Mouse (Mus musculus): ENCODE measurements around the gene Gm43064. TPM values are rescaled to one million over a fixed set of nuclear protein-coding genes. Genes with fewer than 3 reads are reported as not detected.

Gm43064 gene
- 0.10 TPM in 1 of 2 replicates, not detected in the other for polyA plus RNA-seq (2016; fragmentation: Nextera tagmentation; extraction: Ambion mirVana)

DNA sequence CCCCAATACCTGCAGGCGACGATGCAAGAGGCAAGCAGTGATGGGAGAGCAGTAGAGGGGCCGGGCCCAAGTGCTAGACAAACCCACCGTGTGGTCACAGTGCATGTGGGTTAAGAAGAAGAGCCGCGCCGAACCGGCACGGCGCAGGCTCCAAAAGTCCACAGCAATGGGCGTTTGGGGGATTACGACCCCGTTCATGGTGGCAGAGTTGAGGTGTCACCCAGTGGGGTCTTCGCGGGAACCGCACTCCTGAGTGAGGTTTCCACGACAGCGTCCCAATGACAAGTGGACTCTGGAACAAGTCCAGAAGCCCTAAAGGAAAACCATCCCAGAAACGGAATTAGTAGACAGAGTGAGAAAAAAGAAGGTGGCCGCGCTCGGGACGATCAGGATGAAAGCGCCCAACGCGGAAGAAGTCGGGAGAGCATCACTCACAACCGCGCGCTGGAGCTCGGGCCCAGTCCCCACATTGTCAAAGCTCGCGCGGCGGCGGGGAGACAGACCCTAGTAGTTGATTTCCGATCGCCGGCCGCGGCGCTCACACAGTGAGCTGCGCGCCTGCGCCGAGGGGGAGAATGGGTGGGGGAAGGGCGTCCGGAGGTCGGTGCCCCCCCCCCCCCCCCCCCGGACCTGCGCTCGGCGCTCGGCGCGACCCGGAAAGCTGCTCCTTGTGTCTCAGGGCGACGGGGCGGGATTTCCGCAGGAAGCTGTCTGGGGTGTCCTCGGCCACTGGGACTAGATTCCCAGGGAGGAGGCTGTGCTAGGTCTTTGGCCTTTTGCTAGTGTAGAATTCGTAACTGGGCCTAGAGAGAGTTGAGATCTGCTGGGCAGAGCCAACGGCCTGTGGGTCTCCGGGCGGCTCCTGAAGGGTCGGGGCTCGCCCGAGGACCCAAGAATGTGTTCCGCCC, at the start of gene Gm43064, which contains the start of the genes Dclre1b and Ap4b1:
Gm43064 (plus strand) TSS at position 683 of the 908 bp plus-strand sequence.
Dclre1b (minus strand) TSS at position 554 of the 908 bp plus-strand sequence.
Ap4b1 (plus strand) TSS at position 630 of the 908 bp plus-strand sequence.
- H3K4me2 ChIP-seq, result peak within 1 kb of the TSS; percentile 75
- H3K27ac ChIP-seq, result peak within 1 kb of the TSS; percentile 87
- peak within 1 kb of the TSS; percentile 65 for H3K9ac ChIP-seq
- ATAC-seq (ENCODE audit: low FRiP score), result peak; percentile 99
- WGBS, result under 1% methylated on average over 51 of the region's 70 CpGs
- peak within 1 kb of the TSS; percentile 80 for H3K4me3 ChIP-seq (replicated peaks)
- H3K4me1 ChIP-seq, result peaks cover 17% of the 10 kb centered on the region
- no peaks in the 10 kb centered on the region for H3K27me3 ChIP-seq
- H3K36me3 ChIP-seq (replicated peaks), result peaks cover 22% of the 10 kb centered on the region
- no peaks in the 10 kb centered on the region for H3K9me3 ChIP-seq

DNA sequence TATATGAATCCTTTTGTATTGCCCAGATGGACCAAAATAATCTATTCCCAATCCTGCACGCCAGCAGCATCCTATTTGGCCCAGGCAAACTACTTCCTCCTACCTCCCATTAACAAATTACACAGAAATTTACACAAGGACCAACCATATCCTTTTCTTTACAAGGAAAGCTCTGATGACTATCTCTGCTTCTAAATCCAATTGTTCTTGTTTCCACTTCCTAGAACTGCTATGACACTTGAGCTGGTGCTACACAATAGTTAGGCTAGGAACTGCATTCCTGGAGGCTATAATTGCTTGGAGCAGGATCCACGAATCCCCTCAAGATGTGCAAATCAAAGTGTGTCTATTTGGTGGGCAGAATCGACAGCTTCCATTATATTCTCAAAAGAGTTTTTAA, 42.6 kb upstream of the Gm43064 start:
- Histone ChIP-seq H3K27ac (no peak overlapping the region), H3K4me1 (no peaks in the 10 kb centered on the region), H3K27me3 (no peaks in the 10 kb centered on the region), H3K36me3 (replicated peaks) (peaks cover 29% of the 10 kb centered on the region), H3K9me3 (no peaks in the 10 kb centered on the region), H3K9ac (no peak overlapping the region), H3K4me2 (no peak overlapping the region), H3K4me3 (replicated peaks) (no peak overlapping the region)
- 68% methylated on average over 3 of the region's 3 CpGs for WGBS
- no peak for ATAC-seq (ENCODE audit: low FRiP score)

DNA sequence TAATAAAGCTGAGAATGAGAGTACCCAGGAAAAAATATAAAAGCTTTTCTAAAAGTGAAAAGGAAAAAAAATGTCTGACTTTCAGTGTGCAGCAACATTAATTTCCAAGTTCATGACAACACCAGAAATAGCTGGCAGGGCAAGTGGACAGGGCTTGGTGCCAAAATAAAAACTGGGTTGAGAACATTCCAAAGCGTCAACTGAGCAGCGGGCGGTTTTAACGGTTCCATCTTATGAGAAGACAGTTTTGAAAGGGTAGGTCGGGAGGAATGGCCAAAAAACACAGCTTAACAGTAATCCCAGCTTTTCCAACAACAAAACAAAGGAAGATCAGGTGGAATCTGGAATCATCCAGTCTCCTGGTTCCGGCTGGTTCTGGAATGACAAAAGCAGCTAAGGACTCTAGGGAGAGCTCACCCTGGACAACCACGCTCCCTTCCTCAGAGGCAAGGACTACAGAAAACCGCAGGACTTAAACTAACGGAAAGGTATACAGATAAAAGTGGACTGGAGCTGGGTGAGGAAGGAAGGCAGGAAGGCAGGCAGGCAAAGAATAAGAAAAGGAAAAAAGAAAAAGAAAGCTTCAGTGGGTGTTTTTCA, 37.7 kb upstream of the Gm43064 start:
- WGBS, result 87% methylated on average over 9 of the region's 9 CpGs
- Histone ChIP-seq H3K4me1 (no peaks in the 10 kb centered on the region), H3K9me3 (no peaks in the 10 kb centered on the region), H3K27ac (no peak overlapping the region), H3K36me3 (replicated peaks) (peaks cover 25% of the 10 kb centered on the region), H3K4me2 (no peak overlapping the region), H3K27me3 (no peaks in the 10 kb centered on the region), H3K4me3 (replicated peaks) (no peak overlapping the region), H3K9ac (no peak overlapping the region)
- no peak for ATAC-seq (ENCODE audit: low FRiP score)

DNA sequence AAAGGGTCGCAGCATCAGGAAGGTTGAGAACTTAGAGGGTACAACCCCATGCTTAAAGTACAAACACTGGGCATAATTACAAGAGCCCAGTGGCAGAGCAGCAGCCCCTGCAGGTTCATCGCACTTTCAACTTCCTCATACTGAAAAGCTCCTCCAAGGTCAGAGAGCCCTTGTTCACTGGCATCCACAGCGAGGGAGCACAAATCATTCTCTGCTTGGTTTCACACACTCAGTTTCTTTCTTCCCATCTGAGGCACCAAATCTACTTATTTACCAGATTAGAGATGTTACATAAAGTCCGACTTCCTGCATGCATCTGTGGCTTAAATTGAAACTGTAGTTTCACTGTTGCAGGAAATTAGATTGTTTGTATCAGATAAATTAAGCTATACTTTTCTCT, 36.5 kb upstream of the Gm43064 start:
- peaks cover 36% of the 10 kb centered on the region for H3K36me3 ChIP-seq (replicated peaks)
- no peaks in the 10 kb centered on the region for H3K9me3 ChIP-seq
- H3K4me3 ChIP-seq (replicated peaks), result no peak overlapping the region
- no peak overlapping the region for H3K27ac ChIP-seq
- no peaks in the 10 kb centered on the region for H3K4me1 ChIP-seq
- ATAC-seq (ENCODE audit: low FRiP score), result no peak
- no peaks in the 10 kb centered on the region for H3K27me3 ChIP-seq
- H3K4me2 ChIP-seq, result no peak overlapping the region
- H3K9ac ChIP-seq, result no peak overlapping the region
- 83% methylated on average over 4 of the region's 4 CpGs for WGBS

DNA sequence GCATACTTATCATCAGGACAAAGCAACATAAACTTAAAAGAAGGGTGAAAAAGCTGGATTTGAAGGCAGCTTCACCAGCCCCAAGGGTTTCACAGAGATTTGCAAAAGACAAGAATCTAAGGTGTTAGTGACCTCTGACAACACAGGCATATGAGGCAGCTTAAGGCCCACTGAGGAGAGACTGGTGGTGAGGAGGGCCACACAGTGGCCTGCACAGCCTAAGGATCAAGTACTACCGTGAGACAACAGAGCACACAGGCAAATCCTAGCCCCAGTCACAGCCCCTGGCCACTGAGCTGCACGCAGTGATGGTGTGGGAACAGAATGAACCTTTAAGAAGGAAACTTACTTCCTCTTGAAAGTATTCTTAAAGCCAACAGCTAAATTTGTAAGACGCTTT, 35.9 kb upstream of the Gm43064 start:
- ATAC-seq (ENCODE audit: low FRiP score), result no peak
- no peaks in the 10 kb centered on the region for H3K9me3 ChIP-seq
- no peak overlapping the region for H3K27ac ChIP-seq
- no peak overlapping the region for H3K4me2 ChIP-seq
- no peaks in the 10 kb centered on the region for H3K4me1 ChIP-seq
- H3K9ac ChIP-seq, result no peak overlapping the region
- H3K27me3 ChIP-seq, result no peaks in the 10 kb centered on the region
- H3K4me3 ChIP-seq (replicated peaks), result no peak overlapping the region
- WGBS, result 83% methylated on average over 3 of the region's 3 CpGs
- peaks cover 35% of the 10 kb centered on the region for H3K36me3 ChIP-seq (replicated peaks)

DNA sequence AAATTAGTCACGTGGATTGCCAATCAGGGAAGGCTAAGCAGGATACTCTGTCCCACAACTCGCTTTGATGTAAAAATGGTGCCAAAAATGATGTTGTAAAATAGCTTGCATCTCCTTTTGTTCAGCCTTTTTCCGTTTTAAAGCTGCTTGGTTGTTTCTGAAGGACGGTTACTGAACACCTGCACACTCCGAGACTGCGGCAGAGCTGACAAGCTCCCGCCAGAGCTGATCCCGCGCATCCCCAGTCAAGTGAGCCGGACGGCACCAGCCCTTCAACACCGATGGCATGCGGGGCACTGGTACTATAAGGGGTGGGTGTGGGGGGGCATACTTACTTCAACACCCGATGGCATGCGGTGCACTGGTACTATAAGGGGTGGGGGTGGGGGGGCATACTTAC, 35.4 kb upstream of the Gm43064 start:
- Histone ChIP-seq H3K9ac (no peak overlapping the region), H3K27ac (no peak overlapping the region), H3K36me3 (replicated peaks) (peaks cover 30% of the 10 kb centered on the region), H3K4me1 (no peaks in the 10 kb centered on the region), H3K4me3 (replicated peaks) (no peak overlapping the region), H3K27me3 (no peaks in the 10 kb centered on the region), H3K9me3 (no peaks in the 10 kb centered on the region), H3K4me2 (no peak overlapping the region)
- 87% methylated on average over 15 of the region's 15 CpGs for WGBS
- ATAC-seq (ENCODE audit: low FRiP score), result no peak

DNA sequence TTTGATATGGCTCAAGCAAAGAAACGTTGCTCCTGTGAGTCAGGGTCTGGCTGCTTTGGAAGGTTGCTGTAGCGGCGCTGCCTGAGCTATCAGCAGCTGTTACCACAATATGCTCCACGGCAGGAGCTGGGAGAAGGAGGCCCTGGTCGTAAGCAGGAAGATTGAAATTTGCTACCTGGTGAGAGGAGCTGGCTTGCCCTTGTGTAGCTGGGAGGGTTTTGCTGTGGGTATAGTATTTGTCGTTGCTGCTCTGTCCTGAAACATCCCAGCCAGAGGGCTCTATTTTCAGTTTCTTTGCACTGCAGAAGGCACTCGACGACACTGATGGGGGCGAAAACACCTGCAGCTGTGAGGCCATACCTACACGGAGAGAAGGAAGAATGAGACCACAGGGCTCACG, 31.4 kb upstream of the Gm43064 start:
- Histone ChIP-seq H3K36me3 (replicated peaks) (peaks cover 25% of the 10 kb centered on the region), H3K9me3 (no peaks in the 10 kb centered on the region), H3K27ac (no peak overlapping the region), H3K4me3 (replicated peaks) (no peak overlapping the region), H3K27me3 (no peaks in the 10 kb centered on the region), H3K4me1 (0 out of 2 replicates have a peak, but pooled peaks cover 5% of the 10 kb centered on the region), H3K4me2 (no peak overlapping the region), H3K9ac (no peak overlapping the region)
- ATAC-seq (ENCODE audit: low FRiP score), result no peak
- 87% methylated on average over 11 of the region's 11 CpGs for WGBS

DNA sequence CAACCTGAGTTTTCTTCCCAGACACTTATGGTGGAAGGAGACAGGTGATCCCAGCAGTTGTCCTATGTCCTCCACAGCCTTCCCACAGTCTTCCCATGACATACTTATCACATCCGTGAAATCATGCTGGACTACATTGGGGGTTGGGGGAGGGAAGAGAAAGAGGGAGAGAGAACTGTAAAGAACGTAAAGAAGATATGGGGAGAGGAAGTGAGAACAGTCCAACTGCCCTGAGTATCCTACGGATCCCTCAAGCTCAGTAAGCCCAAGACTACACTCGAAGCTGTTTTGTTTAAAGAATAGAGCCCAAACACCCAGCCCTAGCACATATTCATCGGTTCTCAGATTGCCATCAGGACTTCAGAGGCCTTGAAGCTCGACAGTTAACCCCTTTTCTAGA, 30.7 kb upstream of the Gm43064 start:
- WGBS, result 96% methylated on average over 6 of the region's 6 CpGs
- no peak overlapping the region for H3K4me2 ChIP-seq
- H3K9ac ChIP-seq, result no peak overlapping the region
- H3K4me3 ChIP-seq (replicated peaks), result no peak overlapping the region
- no peak overlapping the region for H3K27ac ChIP-seq
- 0 out of 2 replicates have a peak, but pooled peaks cover 7% of the 10 kb centered on the region for H3K4me1 ChIP-seq
- no peak for ATAC-seq (ENCODE audit: low FRiP score)
- peaks cover 24% of the 10 kb centered on the region for H3K36me3 ChIP-seq (replicated peaks)
- H3K27me3 ChIP-seq, result no peaks in the 10 kb centered on the region
- H3K9me3 ChIP-seq, result no peaks in the 10 kb centered on the region

DNA sequence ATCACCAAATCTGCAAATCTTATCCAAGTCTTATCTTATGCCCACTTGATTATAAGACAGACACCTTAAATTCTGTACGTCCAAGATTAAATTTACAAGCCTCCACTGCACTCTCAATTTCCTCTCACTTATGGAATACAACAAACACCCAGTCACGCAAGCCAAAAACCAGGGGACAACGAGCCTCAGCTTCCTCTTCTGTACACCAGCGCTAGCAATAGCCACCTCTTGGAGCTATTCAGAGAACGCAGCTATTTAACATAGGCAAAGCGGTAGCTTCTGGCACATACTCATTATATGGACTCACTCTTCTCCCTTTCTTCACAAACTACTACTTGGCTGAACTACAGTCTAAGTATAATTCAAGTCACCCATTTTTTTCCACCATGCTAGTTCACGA, 30.2 kb upstream of the Gm43064 start:
- Histone ChIP-seq H3K9ac (no peak overlapping the region), H3K4me2 (no peak overlapping the region), H3K36me3 (replicated peaks) (peaks cover 21% of the 10 kb centered on the region), H3K4me1 (0 out of 2 replicates have a peak, but pooled peaks cover 9% of the 10 kb centered on the region), H3K27ac (no peak overlapping the region), H3K4me3 (replicated peaks) (no peak overlapping the region), H3K9me3 (no peaks in the 10 kb centered on the region), H3K27me3 (no peaks in the 10 kb centered on the region)
- WGBS, result 76% methylated on average over 7 of the region's 7 CpGs
- no peak for ATAC-seq (ENCODE audit: low FRiP score)

DNA sequence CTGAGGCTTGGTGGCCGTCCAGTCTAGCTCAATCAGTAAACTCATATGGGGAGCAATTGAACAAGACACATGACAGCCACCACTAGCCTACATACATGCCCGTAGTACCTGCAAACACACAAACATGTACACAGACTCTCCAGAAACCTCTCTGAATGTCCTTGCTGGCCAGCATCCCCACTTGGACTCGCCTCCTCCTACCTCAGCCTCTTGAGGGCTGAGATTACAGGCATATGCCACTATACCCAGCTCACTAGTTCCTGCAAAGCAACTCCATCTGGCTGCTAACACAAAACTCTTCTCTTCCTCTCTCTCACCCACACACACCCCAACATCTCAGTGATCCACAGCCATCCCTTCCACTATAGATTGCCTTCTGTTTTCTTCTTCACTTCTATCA, 29.1 kb upstream of the Gm43064 start:
- Histone ChIP-seq H3K36me3 (replicated peaks) (peaks cover 21% of the 10 kb centered on the region), H3K4me3 (replicated peaks) (no peak overlapping the region), H3K27me3 (no peaks in the 10 kb centered on the region), H3K4me1 (0 out of 2 replicates have a peak, but pooled peaks cover 9% of the 10 kb centered on the region), H3K9ac (no peak overlapping the region), H3K4me2 (no peak overlapping the region), H3K27ac (no peak overlapping the region), H3K9me3 (no peaks in the 10 kb centered on the region)
- ATAC-seq (ENCODE audit: low FRiP score), result no peak
- WGBS, result 90% methylated on average over 3 of the region's 3 CpGs

DNA sequence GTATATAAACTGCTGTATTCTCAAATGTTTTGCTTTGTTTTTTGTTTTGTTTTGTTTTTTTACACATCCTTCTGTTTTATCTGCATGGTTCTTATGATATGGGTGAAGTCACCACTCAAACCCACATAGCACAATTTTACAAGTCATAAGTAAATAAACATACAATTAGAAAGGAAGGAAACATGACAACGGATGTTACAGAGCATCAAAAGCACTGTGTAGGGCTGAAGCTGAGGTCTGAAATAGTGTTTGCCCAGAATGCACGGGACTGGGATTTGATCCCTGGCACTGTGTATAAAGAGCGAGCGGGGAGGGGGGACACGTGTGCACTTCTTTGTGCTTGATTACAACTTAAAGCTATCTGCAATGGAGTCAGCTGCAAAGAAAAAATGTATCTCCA, 28.6 kb upstream of the Gm43064 start:
- no peaks in the 10 kb centered on the region for H3K27me3 ChIP-seq
- H3K27ac ChIP-seq, result no peak overlapping the region
- WGBS, result 88% methylated on average over 5 of the region's 5 CpGs

DNA sequence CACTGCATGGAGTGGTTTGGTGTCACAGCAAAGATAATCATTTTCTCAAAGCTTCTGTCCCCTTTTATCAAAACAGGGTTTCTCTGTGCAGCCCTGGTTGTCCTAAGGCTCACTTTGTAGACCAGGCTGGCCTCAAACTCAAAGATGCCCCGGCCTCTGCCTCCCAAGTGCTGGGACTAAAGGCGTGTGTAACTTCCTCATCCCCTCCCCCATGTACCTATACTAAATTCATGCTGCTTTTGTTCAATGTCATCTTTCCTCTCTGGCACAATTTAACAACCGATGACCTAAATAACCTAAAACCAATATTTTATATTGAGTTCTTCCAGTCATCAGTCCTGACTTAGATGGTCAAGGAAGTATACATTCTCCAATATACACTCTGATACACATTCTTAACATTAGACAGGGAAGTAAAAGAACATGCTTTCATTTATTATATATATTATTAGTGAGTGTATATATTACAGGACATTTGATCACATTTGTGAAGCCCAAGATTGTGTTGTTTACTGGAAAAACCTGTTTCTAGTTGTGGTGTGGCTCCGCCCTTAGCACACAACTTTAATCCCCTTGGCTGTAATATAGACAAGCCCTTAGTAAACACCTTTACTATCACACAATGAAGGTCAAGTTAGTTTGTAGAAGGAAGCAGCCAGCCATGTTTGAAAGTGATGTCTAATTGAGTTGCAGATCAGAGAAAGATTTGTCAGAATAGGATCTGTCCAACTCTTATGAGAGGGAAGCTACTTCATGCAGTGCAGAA, 26.3 kb upstream of the Gm43064 start:
- H3K9me3 ChIP-seq, result no peaks in the 10 kb centered on the region
- H3K9ac ChIP-seq, result no peak overlapping the region
- H3K36me3 ChIP-seq (replicated peaks), result peaks cover 2% of the 10 kb centered on the region
- 0 out of 2 replicates have a peak, but pooled peaks cover 9% of the 10 kb centered on the region for H3K4me1 ChIP-seq
- no peak overlapping the region for H3K4me2 ChIP-seq
- no peak for ATAC-seq (ENCODE audit: low FRiP score)
- H3K27me3 ChIP-seq, result no peaks in the 10 kb centered on the region
- 88% methylated on average over 4 of the region's 4 CpGs for WGBS
- no peak overlapping the region for H3K4me3 ChIP-seq (replicated peaks)
- H3K27ac ChIP-seq, result no peak overlapping the region

More for the DNA sequence above, 28.6 kb upstream of the Gm43064 start:
- no peak overlapping the region for H3K9ac ChIP-seq
- H3K36me3 ChIP-seq (replicated peaks), result peaks cover 17% of the 10 kb centered on the region
- H3K4me3 ChIP-seq (replicated peaks), result no peak overlapping the region
- 0 out of 2 replicates have a peak, but pooled peaks cover 9% of the 10 kb centered on the region for H3K4me1 ChIP-seq
- no peaks in the 10 kb centered on the region for H3K9me3 ChIP-seq
- no peak for ATAC-seq (ENCODE audit: low FRiP score)
- H3K4me2 ChIP-seq, result no peak overlapping the region

Data from forebrain, embryonic 12.5 days (tissue).